Mouse (Mus musculus): ENCODE measurements around the gene Rpp25. TPM values are rescaled to one million over a fixed set of nuclear protein-coding genes. Genes with fewer than 3 reads are reported as not detected.

Rpp25 gene
- polyA plus RNA-seq, 1 experiment, result 15.1 TPM

DNA sequence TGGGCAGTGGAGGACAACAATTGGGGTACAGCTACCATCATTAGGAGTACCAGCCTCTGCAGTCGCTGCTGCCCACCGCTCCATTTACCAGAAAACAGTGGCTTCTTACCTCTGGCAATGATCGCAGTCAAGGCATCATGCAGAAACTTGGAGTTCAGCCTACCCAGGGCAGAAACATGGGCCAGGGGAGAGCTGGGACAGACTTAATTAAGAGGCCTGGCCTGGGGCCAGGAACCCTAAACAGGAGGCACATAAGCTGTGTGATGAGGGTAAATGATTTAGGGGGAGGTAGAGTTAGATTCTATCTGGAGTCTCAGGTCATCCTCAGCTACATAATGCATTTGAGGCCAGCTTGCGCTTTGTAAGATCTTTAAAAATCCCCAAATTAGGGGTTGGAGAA lies 45.4 kb downstream of the Rpp25 start:
- TF ChIP-seq POLR2A (IDR thresholded peaks at IDR 0.05; ENCODE audit: extremely low read depth, insufficient read depth, low read length), result no peak
- TF ChIP-seq CTCF (IDR thresholded peaks at IDR 0.05; ENCODE audit: extremely low read depth, insufficient read depth, low read length), result no peak
- Histone ChIP-seq H3K4me3 (ENCODE audit: insufficient read depth, low read length) (no peak overlapping the region), H3K27ac (ENCODE audit: insufficient read depth, low read length) (no peak overlapping the region), H3K4me1 (ENCODE audit: control insufficient read depth, insufficient read depth, low read length) (peaks cover 4% of the 10 kb centered on the region; the same call in 1 of the 2 replicates)

GRCm38 (mm10) chr9:57550126-57550862 lies 46.5 kb downstream of the Rpp25 start:
- peaks cover 3% of the 10 kb centered on the region; the same call in 1 of the 2 replicates for H3K4me1 ChIP-seq (ENCODE audit: control insufficient read depth, insufficient read depth, low read length)
- TF ChIP-seq POLR2A (IDR thresholded peaks at IDR 0.05; ENCODE audit: extremely low read depth, insufficient read depth, low read length) (no peak), CTCF (IDR thresholded peaks at IDR 0.05; ENCODE audit: extremely low read depth, insufficient read depth, low read length) (no peak)
- no peak overlapping the region for H3K27ac ChIP-seq (ENCODE audit: insufficient read depth, low read length)
- H3K4me3 ChIP-seq (ENCODE audit: insufficient read depth, low read length), result no peak overlapping the region

- TF ChIP-seq CTCF (IDR thresholded peaks at IDR 0.05; ENCODE audit: extremely low read depth, insufficient read depth, low read length), result no peak
- peak; percentile 88 for TF ChIP-seq POLR2A (IDR thresholded peaks at IDR 0.05; ENCODE audit: extremely low read depth, insufficient read depth, low read length)
- Histone ChIP-seq H3K4me1 (ENCODE audit: control insufficient read depth, insufficient read depth, low read length) (peaks cover 3% of the 10 kb centered on the region; the same call in 1 of the 2 replicates), H3K4me3 (ENCODE audit: insufficient read depth, low read length) (peak within 1 kb of the TSS; percentile 86), H3K27ac (ENCODE audit: insufficient read depth, low read length) (peak within 1 kb of the TSS; percentile 34; the same call in 1 of the 2 replicates)
Observed at GRCm38 (mm10) chr9:57552139-57552887, 48.5 kb downstream of the Rpp25 start, which contains the start of gene Mpi. Mpi (minus strand) TSS chr9:57552763.

- peaks cover 3% of the 10 kb centered on the region; the same call in 1 of the 2 replicates for H3K4me1 ChIP-seq (ENCODE audit: control insufficient read depth, insufficient read depth, low read length)
- H3K27ac ChIP-seq (ENCODE audit: insufficient read depth, low read length), result no peak overlapping the region
- TF ChIP-seq CTCF (IDR thresholded peaks at IDR 0.05; ENCODE audit: extremely low read depth, insufficient read depth, low read length), result no peak
- TF ChIP-seq POLR2A (IDR thresholded peaks at IDR 0.05; ENCODE audit: extremely low read depth, insufficient read depth, low read length), result no peak
- H3K4me3 ChIP-seq (ENCODE audit: insufficient read depth, low read length), result no peak overlapping the region
Observed at GRCm38 (mm10) chr9:57553119-57553518, 49.3 kb downstream of the Rpp25 start.

GRCm38 (mm10) chr9:57554753-57555152 lies 50.9 kb downstream of the Rpp25 start:
- Histone ChIP-seq H3K4me1 (ENCODE audit: control insufficient read depth, insufficient read depth, low read length) (peaks cover 3% of the 10 kb centered on the region; the same call in 1 of the 2 replicates), H3K27ac (ENCODE audit: insufficient read depth, low read length) (no peak overlapping the region), H3K4me3 (ENCODE audit: insufficient read depth, low read length) (no peak overlapping the region)
- TF ChIP-seq CTCF (IDR thresholded peaks at IDR 0.05; ENCODE audit: extremely low read depth, insufficient read depth, low read length) (no peak), POLR2A (IDR thresholded peaks at IDR 0.05; ENCODE audit: extremely low read depth, insufficient read depth, low read length) (no peak)

Other genes with a start within 250 kb of the Rpp25 start
- gene 1700017B05Rik, start 241.4 kb upstream of the Rpp25 start, polyA plus RNA-seq (2012; rRNA removed), result 4.1 and 4.7 TPM in 2 replicates
- gene Ppcdc, start 63.9 kb upstream of the Rpp25 start, polyA plus RNA-seq (2012; rRNA removed), result 22.2 and 22.9 TPM in 2 replicates
- gene Scamp5, start 36.0 kb upstream of the Rpp25 start, polyA plus RNA-seq (2012; rRNA removed), result 376 and 379 TPM in 2 replicates
- gene Cox5a, start 17.2 kb downstream of the Rpp25 start, polyA plus RNA-seq (2012; rRNA removed), result 384 and 401 TPM in 2 replicates
- gene Fam219b, start 33.5 kb downstream of the Rpp25 start, polyA plus RNA-seq (2012; rRNA removed), result 9.5 and 10.9 TPM in 2 replicates
- 101 and 102 TPM in 2 replicates for gene Mpi, start 48.7 kb downstream of the Rpp25 start, polyA plus RNA-seq (2012; rRNA removed)
- 41.7 and 45.2 TPM in 2 replicates for gene Scamp2, start 56.9 kb downstream of the Rpp25 start, polyA plus RNA-seq (2012; rRNA removed)
- gene Ulk3, start 85.4 kb downstream of the Rpp25 start, polyA plus RNA-seq (2012; rRNA removed), result 54.5 and 59.9 TPM in 2 replicates
- gene Cplx3, start 102.3 kb downstream of the Rpp25 start, polyA plus RNA-seq (2012; rRNA removed), result 44.6 and 48.1 TPM in 2 replicates
- gene Lman1l, start 116.7 kb downstream of the Rpp25 start, polyA plus RNA-seq (2012; rRNA removed), result not detected in 2 replicates
- 34.2 and 35.7 TPM in 2 replicates for gene Csk, start 149.6 kb downstream of the Rpp25 start, polyA plus RNA-seq (2012; rRNA removed)
- not detected in 2 replicates for gene Cyp1a2, start 179.7 kb downstream of the Rpp25 start, polyA plus RNA-seq (2012; rRNA removed)
- 0.08 and 0.13 TPM in 2 replicates for gene Cyp1a1, start 183.9 kb downstream of the Rpp25 start, polyA plus RNA-seq (2012; rRNA removed)
- 12.2 and 13.2 TPM in 2 replicates for gene Edc3, start 204.5 kb downstream of the Rpp25 start, polyA plus RNA-seq (2012; rRNA removed)

Data from cortical plate, adult 2 months (tissue).